Mouse (Mus musculus) cerebellum, adult (tissue): ENCODE measurements around the gene Dap.

Experiments
- ATAC-seq: cut with Nextera tagmentation; 2 replicates; pipeline ENCODE4 v1.9.2; 2017; ENCODE audit warnings: mild to moderate bottlenecking, moderate library complexity, mixed read lengths; ENCODE audit not compliant: insufficient number of reproducible peaks, low FRiP score, low TSS enrichment

Dap gene

GRCm38 (mm10) chr15:31258693-31259439, 34.8 kb downstream of the Dap start:
- ATAC-seq = no peak

DNA sequence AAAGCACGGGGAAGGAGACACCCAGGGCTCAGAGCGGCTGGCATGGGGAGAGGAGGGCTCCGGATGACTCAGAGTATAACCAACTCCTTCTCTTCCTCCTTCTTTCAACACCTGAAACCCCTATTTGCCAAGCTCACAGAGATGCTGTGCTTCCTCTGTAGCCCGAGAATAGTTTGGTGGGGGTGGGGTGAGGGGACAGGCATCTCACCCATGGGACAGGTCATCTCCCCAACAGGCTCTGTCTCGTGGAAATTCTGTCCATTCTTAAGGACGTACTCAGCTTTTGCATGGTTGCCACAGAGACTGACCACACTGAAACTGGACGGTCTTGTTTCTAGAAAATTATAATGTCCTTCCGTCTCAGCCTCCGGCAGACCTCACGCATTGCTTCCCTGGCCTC, 37.0 kb downstream of the Dap start:
- no peak for ATAC-seq

DNA sequence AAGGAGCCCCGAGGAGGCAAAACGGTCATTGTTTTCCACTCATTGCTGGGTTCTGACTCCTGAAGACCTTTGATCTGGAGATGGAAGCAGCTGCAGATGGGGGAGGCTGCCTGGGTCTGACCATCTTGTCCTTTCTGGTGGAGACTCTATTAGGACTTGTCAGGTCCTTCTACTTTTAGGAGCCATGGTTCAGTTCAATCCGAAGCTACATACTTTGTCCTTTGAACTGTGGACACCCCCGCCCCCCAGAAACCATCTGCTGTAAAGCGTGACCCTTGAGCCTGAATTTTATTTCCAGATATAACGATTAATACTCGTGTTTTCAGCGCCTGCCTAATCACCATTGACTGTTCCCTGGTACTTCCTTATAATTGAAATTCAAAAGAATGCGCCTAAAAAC, 38.2 kb downstream of the Dap start:
- no peak for ATAC-seq

DNA sequence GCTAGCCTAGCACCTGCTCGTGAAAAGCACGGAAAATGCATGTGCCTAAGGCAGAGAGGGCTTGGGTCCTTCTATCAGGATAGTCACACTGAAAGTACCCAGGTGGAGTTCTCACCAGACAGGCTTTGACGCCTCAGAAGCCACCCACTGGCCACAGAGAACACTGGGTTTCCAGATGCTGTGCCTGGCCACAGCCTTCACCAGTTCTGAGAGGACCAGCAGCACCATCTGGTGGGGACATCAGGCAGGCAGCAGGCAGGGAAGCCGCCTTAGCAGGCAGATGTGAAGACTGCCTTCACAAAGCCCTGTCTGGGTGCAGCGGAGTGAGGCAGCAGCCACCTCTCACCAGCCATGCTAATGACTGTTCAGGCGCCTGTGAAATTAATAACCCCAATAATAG, 40.7 kb downstream of the Dap start:
- ATAC-seq = peak; percentile 61; the same call in 1 of the 2 replicates

DNA sequence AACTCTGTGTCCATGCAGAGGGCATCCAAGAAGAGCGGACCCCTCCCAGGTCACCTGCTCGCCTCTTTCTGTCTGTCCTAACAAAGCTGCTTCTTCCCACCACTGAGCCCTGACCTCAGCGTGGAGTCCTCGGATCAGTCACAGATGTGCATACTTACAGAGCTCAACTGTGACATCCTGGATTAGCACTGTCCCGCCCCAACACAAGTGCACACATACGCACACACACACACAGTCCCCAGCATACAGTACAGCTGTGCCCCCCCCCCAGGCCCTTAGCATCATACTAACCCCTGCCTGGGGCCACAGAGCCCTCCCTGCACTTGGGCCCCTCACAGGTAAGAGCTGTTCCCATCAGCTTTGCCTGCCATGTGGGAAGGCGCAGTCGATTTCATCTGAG, 41.3 kb downstream of the Dap start:
- no peak for ATAC-seq

DNA sequence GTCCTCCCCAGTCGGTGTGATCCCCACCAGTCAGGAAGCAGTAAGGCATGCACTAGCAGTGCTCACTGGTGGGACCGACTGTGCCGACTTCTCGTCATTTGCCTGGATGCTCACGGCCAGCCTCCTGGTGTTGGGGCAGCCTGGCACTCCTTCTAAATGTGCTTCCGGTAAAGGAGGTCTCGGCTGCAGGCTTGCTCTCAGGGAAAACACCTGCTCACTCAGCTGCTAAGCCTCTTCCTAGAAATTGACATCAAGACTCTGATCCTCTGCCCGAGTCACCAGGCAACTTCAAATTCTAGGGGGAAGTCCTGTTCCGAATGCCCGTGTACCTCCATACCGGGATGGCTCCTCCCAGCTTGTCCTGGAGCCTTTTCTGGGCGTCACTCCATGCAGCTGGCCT, 41.7 kb downstream of the Dap start:
- ATAC-seq = no peak

DNA sequence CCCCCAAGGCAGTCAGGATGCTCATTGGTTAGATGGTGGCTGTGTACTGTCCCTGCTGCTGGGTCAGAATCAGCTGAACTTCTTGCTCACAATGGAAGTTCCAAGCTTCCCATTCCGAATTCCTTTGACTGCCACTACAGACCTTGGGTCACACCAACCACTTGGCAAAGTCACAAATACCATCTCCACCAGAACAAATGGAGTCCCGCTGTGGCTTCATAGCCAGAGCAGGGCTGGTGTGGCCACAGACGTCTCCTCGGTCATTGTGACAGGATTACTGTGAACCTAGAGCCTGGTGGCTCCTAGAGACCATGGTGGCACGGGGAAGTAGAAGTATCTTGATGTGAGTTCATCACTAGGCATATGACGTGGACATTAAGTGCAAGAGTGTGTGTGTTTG, 44.0 kb downstream of the Dap start:
- no peak for ATAC-seq

DNA sequence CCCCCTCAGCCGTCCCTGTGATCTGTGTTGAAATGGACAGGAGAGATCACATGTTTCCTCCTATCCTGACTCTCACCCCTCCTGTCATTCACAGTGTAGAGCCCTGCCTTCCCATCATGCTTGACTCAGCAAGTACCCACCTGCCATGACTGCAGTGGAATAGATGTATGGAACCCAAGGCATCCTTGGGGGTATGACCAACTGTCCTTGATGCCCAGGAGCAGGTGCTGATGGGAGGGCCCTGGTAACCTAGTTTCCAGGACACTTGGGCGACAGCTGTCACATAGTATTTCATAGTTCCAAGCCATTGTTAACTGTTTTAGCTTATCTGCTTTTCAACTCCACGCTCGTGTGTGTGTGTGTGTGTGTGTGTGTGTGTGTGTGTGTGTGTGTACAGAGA, 45.4 kb downstream of the Dap start:
- ATAC-seq = no peak

GRCm38 (mm10) chr15:31272695-31273094, 48.6 kb downstream of the Dap start:
- ATAC-seq = peak; percentile 41; the same call in 1 of the 2 replicates

DNA sequence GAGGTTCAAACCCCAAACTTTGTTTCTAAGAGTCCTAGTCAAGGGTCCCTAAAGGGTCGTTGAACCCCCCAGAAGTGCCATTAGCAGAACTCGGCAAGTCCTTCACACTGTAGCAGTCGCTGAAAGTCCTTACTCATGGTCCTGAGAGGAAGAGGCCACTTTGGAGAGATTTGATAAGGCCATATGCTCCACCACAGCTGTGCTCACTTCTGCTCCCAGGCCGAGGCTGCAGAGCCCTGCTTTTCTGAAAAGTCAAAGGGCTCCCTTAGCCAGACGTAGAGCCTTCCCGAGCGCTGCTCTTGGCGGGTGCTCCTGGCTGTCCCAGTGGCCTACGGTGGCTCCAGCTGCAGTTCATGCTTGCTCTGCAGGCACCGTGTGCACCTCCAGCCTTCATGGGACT, 49.4 kb downstream of the Dap start:
- no peak for ATAC-seq

- ATAC-seq = no peak
These were observed 54.0 kb downstream of the Dap start for GRCm38 (mm10) chr15:31278090-31278489.

- no peak for ATAC-seq
These were observed 55.0 kb downstream of the Dap start for GRCm38 (mm10) chr15:31279120-31279519.

GRCm38 (mm10) chr15:31279577-31280004, 55.5 kb downstream of the Dap start:
- ATAC-seq = no peak

DNA sequence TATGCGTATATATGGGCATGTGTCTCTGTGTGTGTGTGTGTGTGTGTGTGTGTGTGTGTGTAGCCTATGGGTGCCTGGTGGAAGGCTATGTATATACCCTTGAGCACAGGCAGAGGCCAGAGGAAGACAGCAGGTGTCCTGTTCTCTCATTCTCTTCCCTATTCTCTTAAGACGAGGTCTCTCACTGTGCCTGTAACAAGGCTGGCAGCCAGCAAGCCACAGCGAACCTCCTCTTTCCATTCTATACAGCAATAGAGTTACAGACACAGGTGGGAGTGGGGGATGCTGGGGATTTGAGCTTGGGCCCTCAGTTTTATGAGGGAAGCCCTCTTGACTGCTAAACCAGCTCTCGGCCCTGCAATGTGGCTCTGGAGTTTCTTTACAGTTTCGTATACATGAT, 55.9 kb downstream of the Dap start:
- ATAC-seq = no peak

DNA sequence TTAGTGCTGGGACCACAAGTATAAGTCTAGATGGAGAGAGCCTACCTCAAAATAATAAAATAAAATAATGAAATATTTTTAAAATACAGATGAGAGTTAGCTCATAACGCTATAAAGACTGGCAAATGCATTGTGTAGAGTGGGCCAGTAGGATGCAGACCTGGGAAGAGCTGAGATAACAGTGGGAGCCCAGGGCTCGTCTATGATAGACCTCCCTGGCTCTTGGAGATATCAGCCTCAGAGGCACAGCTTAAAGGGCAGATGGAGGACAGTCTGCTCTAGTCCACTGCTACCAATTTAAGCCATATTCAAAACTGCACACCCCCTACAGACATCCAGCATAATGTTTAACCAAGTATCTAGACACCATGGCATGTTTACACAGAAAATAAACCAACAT, 56.6 kb downstream of the Dap start:
- ATAC-seq = no peak

GRCm38 (mm10) chr15:31281830-31282229, 57.7 kb downstream of the Dap start:
- ATAC-seq = no peak

DNA sequence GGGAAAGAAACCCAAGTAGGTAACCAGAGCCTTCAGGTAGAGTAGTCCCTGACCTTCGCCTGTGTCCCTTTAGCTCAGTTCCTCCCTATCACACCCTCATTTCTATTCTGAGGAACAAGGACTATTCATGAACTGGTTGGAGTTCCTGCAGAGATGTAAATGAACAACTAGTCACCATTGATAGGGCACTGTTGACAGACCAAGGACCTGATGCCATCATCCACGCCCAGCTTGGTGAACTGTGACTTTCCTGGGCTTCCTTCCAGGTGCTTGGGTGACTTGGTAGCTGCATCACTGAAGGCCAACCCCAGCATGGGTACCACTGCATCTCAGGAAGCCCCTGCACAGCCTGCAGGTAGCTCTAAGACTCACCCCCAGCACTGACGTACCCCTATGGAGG, 58.2 kb downstream of the Dap start:
- ATAC-seq = no peak

- no peak for ATAC-seq
These were observed 60.0 kb downstream of the Dap start for GRCm38 (mm10) chr15:31284142-31284541.

DNA sequence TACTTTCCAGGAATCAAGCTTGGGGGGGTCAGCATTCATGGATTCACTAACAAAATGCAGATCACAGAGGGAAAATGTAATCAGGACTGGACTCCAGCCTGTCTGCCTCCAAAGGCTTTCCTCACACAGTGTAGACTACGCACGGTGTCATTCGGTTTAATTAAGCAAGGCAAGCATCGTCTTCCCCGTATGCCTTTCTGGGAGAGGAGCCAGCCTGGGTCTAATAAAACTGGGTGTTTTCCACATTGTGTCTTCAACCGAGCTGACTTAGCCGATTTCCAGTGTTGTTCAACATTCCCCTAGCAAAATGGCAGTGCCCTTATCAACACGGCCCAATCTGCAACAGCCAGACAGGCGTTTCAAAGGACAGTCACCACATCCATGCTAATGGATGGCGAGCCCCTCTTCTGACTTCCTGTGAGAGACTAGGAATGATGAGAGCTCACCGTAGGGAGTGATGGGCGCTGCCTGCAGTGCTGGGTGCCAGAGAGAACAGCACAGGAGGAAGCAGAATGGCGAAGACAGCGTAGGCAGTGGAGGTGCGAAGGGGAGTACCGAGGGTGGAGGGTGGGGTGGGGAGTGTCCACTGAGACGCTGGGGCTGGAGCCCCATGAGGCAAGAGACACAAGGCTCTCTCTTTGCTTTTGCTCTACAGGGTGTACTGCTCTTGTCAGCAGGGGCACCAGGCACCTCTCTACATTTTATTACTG, 61.0 kb downstream of the Dap start:
- peak; percentile 62; the same call in 1 of the 2 replicates for ATAC-seq

DNA sequence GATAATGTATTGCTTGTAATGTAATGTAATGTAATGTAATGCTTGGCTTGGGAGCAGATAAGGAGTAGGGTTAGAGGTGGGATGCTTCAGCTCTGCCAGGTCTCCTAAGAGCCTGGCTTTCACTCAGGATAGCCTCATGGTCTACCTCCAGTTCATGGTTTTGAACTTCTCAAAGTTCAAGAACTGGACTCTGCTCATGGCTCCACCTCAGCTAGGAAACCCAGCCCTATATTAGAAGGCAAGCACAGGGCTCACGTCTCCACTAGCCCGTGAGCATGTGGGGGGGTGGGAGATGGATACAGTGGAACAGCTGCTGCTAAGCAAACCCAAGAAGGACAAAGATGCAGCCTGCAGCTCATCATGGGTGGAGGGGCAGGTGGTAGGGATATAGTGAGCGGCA, 61.6 kb downstream of the Dap start:
- 0 out of 2 replicates have a peak, but pooled peaks have one; percentile 11 for ATAC-seq

- no peak for ATAC-seq
These were observed 68.5 kb downstream of the Dap start for GRCm38 (mm10) chr15:31292627-31293026.

GRCm38 (mm10) chr15:31294311-31294710, 70.2 kb downstream of the Dap start:
- no peak for ATAC-seq
